Mouse (Mus musculus): Measurements from ENCODE around the gene Rps6kc1. TPM values are rescaled to one million over a fixed set of nuclear protein-coding genes. Genes with fewer than 3 reads are reported as not detected.
A peak's percentile ranks its signal among the peaks of the same experiment; 100 is the strongest.

The Rps6kc1 gene
- polyA plus RNA-seq, 1 experiment, result 8.9 TPM

GRCm38 (mm10) chr1:190898186-190898585, 13.4 kb downstream of the Rps6kc1 start:
- Histone ChIP-seq H3K4me1 (ENCODE audit: control insufficient read depth, insufficient read depth, low read length) (peaks cover 7% of the 10 kb centered on the region), H3K4me3 (replicated peaks; ENCODE audit: control insufficient read depth, low read depth, low read length) (no peak overlapping the region), H3K27ac (ENCODE audit: control insufficient read depth, insufficient read depth, low read depth, low read length, poor library complexity) (no peak overlapping the region)
- WGBS, result 84% methylated on average over 3 of the region's 3 CpGs
- TF ChIP-seq POLR2A (IDR thresholded peaks at IDR 0.05; ENCODE audit: borderline replicate concordance, control insufficient read depth, low read depth, low read length), result no peak
- no peak for TF ChIP-seq CTCF (IDR thresholded peaks at IDR 0.05; ENCODE audit: control insufficient read depth, insufficient read depth, low read length)

- no peak overlapping the region for H3K4me3 ChIP-seq (replicated peaks; ENCODE audit: control insufficient read depth, low read depth, low read length)
- H3K27ac ChIP-seq (ENCODE audit: control insufficient read depth, insufficient read depth, low read depth, low read length, poor library complexity), result peak overlapping the region; percentile 39
- peaks cover 9% of the 10 kb centered on the region for H3K4me1 ChIP-seq (ENCODE audit: control insufficient read depth, insufficient read depth, low read length)
- TF ChIP-seq CTCF (IDR thresholded peaks at IDR 0.05; ENCODE audit: control insufficient read depth, insufficient read depth, low read length) (no peak), POLR2A (IDR thresholded peaks at IDR 0.05; ENCODE audit: borderline replicate concordance, control insufficient read depth, low read depth, low read length) (no peak)
- 64% methylated on average over 6 of the region's 6 CpGs for WGBS
Measured at GRCm38 (mm10) chr1:190893559-190894167, 17.9 kb downstream of the Rps6kc1 start.

GRCm38 (mm10) chr1:190888646-190889045, 22.9 kb downstream of the Rps6kc1 start:
- WGBS, result 92% methylated on average over 16 of the region's 16 CpGs
- H3K4me1 ChIP-seq (ENCODE audit: control insufficient read depth, insufficient read depth, low read length), result peaks cover 6% of the 10 kb centered on the region
- no peak for TF ChIP-seq CTCF (IDR thresholded peaks at IDR 0.05; ENCODE audit: control insufficient read depth, insufficient read depth, low read length)
- no peak for TF ChIP-seq POLR2A (IDR thresholded peaks at IDR 0.05; ENCODE audit: borderline replicate concordance, control insufficient read depth, low read depth, low read length)
- H3K27ac ChIP-seq (ENCODE audit: control insufficient read depth, insufficient read depth, low read depth, low read length, poor library complexity), result no peak overlapping the region
- no peak overlapping the region for H3K4me3 ChIP-seq (replicated peaks; ENCODE audit: control insufficient read depth, low read depth, low read length)

GRCm38 (mm10) chr1:190888031-190888430, 23.5 kb downstream of the Rps6kc1 start:
- WGBS, result 96% methylated on average over 2 of the region's 2 CpGs
- Histone ChIP-seq H3K4me3 (replicated peaks; ENCODE audit: control insufficient read depth, low read depth, low read length) (no peak overlapping the region), H3K27ac (ENCODE audit: control insufficient read depth, insufficient read depth, low read depth, low read length, poor library complexity) (no peak overlapping the region), H3K4me1 (ENCODE audit: control insufficient read depth, insufficient read depth, low read length) (peaks cover 2% of the 10 kb centered on the region; the same call in 1 of the 2 replicates)
- TF ChIP-seq CTCF (IDR thresholded peaks at IDR 0.05; ENCODE audit: control insufficient read depth, insufficient read depth, low read length), result no peak
- no peak for TF ChIP-seq POLR2A (IDR thresholded peaks at IDR 0.05; ENCODE audit: borderline replicate concordance, control insufficient read depth, low read depth, low read length)

GRCm38 (mm10) chr1:190886014-190886413, 25.6 kb downstream of the Rps6kc1 start:
- Histone ChIP-seq H3K27ac (ENCODE audit: control insufficient read depth, insufficient read depth, low read depth, low read length, poor library complexity) (no peak overlapping the region), H3K4me1 (ENCODE audit: control insufficient read depth, insufficient read depth, low read length) (peaks cover under 1% of the 10 kb centered on the region; the same call in 1 of the 2 replicates), H3K4me3 (replicated peaks; ENCODE audit: control insufficient read depth, low read depth, low read length) (no peak overlapping the region)
- 91% methylated on average over 4 of the region's 4 CpGs for WGBS
- TF ChIP-seq POLR2A (IDR thresholded peaks at IDR 0.05; ENCODE audit: borderline replicate concordance, control insufficient read depth, low read depth, low read length), result no peak

GRCm38 (mm10) chr1:190881422-190881821, 30.1 kb downstream of the Rps6kc1 start:
- Histone ChIP-seq H3K4me3 (replicated peaks; ENCODE audit: control insufficient read depth, low read depth, low read length) (no peak overlapping the region), H3K27ac (ENCODE audit: control insufficient read depth, insufficient read depth, low read depth, low read length, poor library complexity) (no peak overlapping the region), H3K4me1 (ENCODE audit: control insufficient read depth, insufficient read depth, low read length) (peaks cover 1% of the 10 kb centered on the region; the same call in 1 of the 2 replicates)
- 19% methylated on average over 2 of the region's 2 CpGs for WGBS
- TF ChIP-seq POLR2A (IDR thresholded peaks at IDR 0.05; ENCODE audit: borderline replicate concordance, control insufficient read depth, low read depth, low read length) (no peak), CTCF (IDR thresholded peaks at IDR 0.05; ENCODE audit: control insufficient read depth, insufficient read depth, low read length) (peak; percentile 61)

- no peak for TF ChIP-seq POLR2A (IDR thresholded peaks at IDR 0.05; ENCODE audit: borderline replicate concordance, control insufficient read depth, low read depth, low read length)
- Histone ChIP-seq H3K27ac (ENCODE audit: control insufficient read depth, insufficient read depth, low read depth, low read length, poor library complexity) (no peak overlapping the region), H3K4me1 (ENCODE audit: control insufficient read depth, insufficient read depth, low read length) (peaks cover 1% of the 10 kb centered on the region; the same call in 1 of the 2 replicates), H3K4me3 (replicated peaks; ENCODE audit: control insufficient read depth, low read depth, low read length) (no peak overlapping the region)
- WGBS, result 85% methylated on average over 6 of the region's 6 CpGs
Measured at GRCm38 (mm10) chr1:190880638-190881037, 30.9 kb downstream of the Rps6kc1 start.

- no peak for TF ChIP-seq POLR2A (IDR thresholded peaks at IDR 0.05; ENCODE audit: borderline replicate concordance, control insufficient read depth, low read depth, low read length)
- no peak for TF ChIP-seq CTCF (IDR thresholded peaks at IDR 0.05; ENCODE audit: control insufficient read depth, insufficient read depth, low read length)
- Histone ChIP-seq H3K4me1 (ENCODE audit: control insufficient read depth, insufficient read depth, low read length) (peaks cover 1% of the 10 kb centered on the region; the same call in 1 of the 2 replicates), H3K27ac (ENCODE audit: control insufficient read depth, insufficient read depth, low read depth, low read length, poor library complexity) (0 out of 2 replicates have a peak overlapping the region, but pooled peaks have one; percentile 17), H3K4me3 (replicated peaks; ENCODE audit: control insufficient read depth, low read depth, low read length) (no peak overlapping the region)
- WGBS, result 83% methylated on average over 6 of the region's 6 CpGs
Measured at GRCm38 (mm10) chr1:190875751-190876150, 35.8 kb downstream of the Rps6kc1 start.

GRCm38 (mm10) chr1:190875089-190875488, 36.5 kb downstream of the Rps6kc1 start:
- WGBS, result 27% methylated on average over 4 of the region's 4 CpGs
- no peak for TF ChIP-seq CTCF (IDR thresholded peaks at IDR 0.05; ENCODE audit: control insufficient read depth, insufficient read depth, low read length)
- TF ChIP-seq POLR2A (IDR thresholded peaks at IDR 0.05; ENCODE audit: borderline replicate concordance, control insufficient read depth, low read depth, low read length), result no peak
- H3K4me1 ChIP-seq (ENCODE audit: control insufficient read depth, insufficient read depth, low read length), result peaks cover 1% of the 10 kb centered on the region; the same call in 1 of the 2 replicates
- no peak overlapping the region for H3K27ac ChIP-seq (ENCODE audit: control insufficient read depth, insufficient read depth, low read depth, low read length, poor library complexity)
- no peak overlapping the region for H3K4me3 ChIP-seq (replicated peaks; ENCODE audit: control insufficient read depth, low read depth, low read length)
